Mouse (Mus musculus) embryonic facial prominence, embryonic 14.5 days (tissue): ENCODE data around the gene Grap. TPM values are rescaled to one million over a fixed set of nuclear protein-coding genes. Genes with fewer than 3 reads are reported as not detected.

Source experiments
- polyA plus RNA-seq: library from polyadenylated mRNA; unstranded; fragments of >200 nt; fragmentation: Nextera tagmentation; extraction: Ambion mirVana; gene quantifications from 2 replicates; pipeline ENCODE4 v1.2.1, GENCODE M21; 2014

Grap gene
- polyA plus RNA-seq, 1 experiment from 2014 or later: 8.6 TPM

Other genes starting within 250 kb of the Grap start
- 0.78 and 1.0 TPM in 2 replicates for gene Rnf112, start 199.1 kb upstream of the Grap start, polyA plus RNA-seq
- 420 and 428 TPM in 2 replicates for gene Mfap4, start 167.8 kb upstream of the Grap start, polyA plus RNA-seq
- 49.6 and 59.2 TPM in 2 replicates for gene Mapk7, start 158.9 kb upstream of the Grap start, polyA plus RNA-seq
- gene B9d1, start 148.1 kb upstream of the Grap start, polyA plus RNA-seq: 32.5 and 37.5 TPM in 2 replicates
- gene Epn2, start 73.6 kb upstream of the Grap start, polyA plus RNA-seq: 28.0 TPM in 2 replicates
- gene Fam83g, start 30.8 kb downstream of the Grap start, polyA plus RNA-seq: 2.2 and 3.7 TPM in 2 replicates
- gene Slc5a10, start 67.6 kb downstream of the Grap start, polyA plus RNA-seq: 0.13 TPM in 1 of 2 replicates, not detected in the other
- gene Prpsap2, start 108.8 kb downstream of the Grap start, polyA plus RNA-seq: 24.2 and 27.3 TPM in 2 replicates
- gene Ulk2, start 201.8 kb downstream of the Grap start, polyA plus RNA-seq: 25.6 and 26.4 TPM in 2 replicates